Mouse (Mus musculus) neural tube, embryonic 12.5 days (tissue): ENCODE results near the gene Zfp692. TPM values are rescaled to one million over a fixed set of nuclear protein-coding genes. Genes with fewer than 3 reads are reported as not detected.
"Not testable (repeated sequence)": the region's sequence is repeated elsewhere in the genome, so short reads cannot be mapped to it uniquely, and the experiment has no call there.

Source experiments
- ATAC-seq: fragments of 200-750 bp; cut with Nextera tagmentation; 2 replicates; pipeline ENCODE4 v1.8.0; 2017; ENCODE audit warnings: low read depth, mild to moderate bottlenecking, moderate TSS enrichment, moderate library complexity; ENCODE audit not compliant: low FRiP score
- H3K27ac ChIP-seq: fragments of 300-500 bp; sonication (generic); 2 replicates; pipeline ENCODE4 v1.5.1; 2016
- H3K27me3 ChIP-seq: fragments of 300-500 bp; sonication (generic); replicated peaks from 2 replicates; pipeline ENCODE4 v1.6.1; 2016; ENCODE audit warnings: mild to moderate bottlenecking
- H3K36me3 ChIP-seq: fragments of 300-500 bp; sonication (generic); 2 replicates; pipeline ENCODE4 v1.6.1; 2016; ENCODE audit warnings: mild to moderate bottlenecking
- H3K4me1 ChIP-seq: fragments of 300-500 bp; sonication (generic); 2 replicates; pipeline ENCODE4 v1.6.1; 2016
- H3K4me2 ChIP-seq: fragments of 300-500 bp; sonication (generic); replicated peaks from 2 replicates; pipeline ENCODE4 v1.6.1; 2016; ENCODE audit warnings: mild to moderate bottlenecking
- H3K4me3 ChIP-seq: fragments of 300-500 bp; sonication (generic); 2 replicates; pipeline ENCODE4 v1.5.1; 2016
- H3K9ac ChIP-seq: fragments of 300-500 bp; sonication (generic); 2 replicates; pipeline ENCODE4 v1.6.1; 2016; ENCODE audit warnings: mild to moderate bottlenecking
- H3K9me3 ChIP-seq: fragments of 300-500 bp; sonication (generic); 2 replicates; pipeline ENCODE4 v1.6.1; 2016; ENCODE audit warnings: mild to moderate bottlenecking
- WGBS: fragments of 180-500 bp; shearing (Covaris S2); methylation state at CpG from one replicate; pipeline ENCODE4 v1.1.7; 2016; 5-methylcytosine and 5-hydroxymethylcytosine counted together
- polyA plus RNA-seq: library from polyadenylated mRNA; unstranded; fragments of >200 nt; fragmentation: Nextera tagmentation; extraction: Ambion mirVana; gene quantifications from 2 replicates; pipeline ENCODE4 v1.2.1, GENCODE M21; 2016

The Zfp692 gene
- polyA plus RNA-seq, 1 experiment from 2014 or later, result 30.8 TPM

DNA sequence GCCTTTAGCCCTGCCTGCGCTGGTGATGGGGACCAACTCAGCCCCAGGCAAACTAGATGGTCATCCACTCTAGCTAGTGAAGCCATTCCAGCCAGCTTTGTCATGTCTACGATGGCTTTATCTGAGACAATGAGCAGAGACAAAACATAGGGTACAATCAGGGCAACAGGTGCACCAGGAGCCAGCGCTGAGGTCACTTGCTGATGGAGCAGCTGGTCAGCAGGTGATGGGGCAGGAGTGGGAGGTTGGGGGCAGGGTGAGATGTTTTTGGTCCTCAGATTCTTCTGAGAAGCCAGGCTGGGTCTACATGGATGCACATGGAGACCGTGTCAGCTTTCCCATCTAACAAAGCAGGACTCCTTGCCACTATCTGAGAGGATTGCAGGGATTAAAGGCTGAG, 16.1 kb upstream of the Zfp692 start:
- Histone ChIP-seq H3K9ac (no peak overlapping the region), H3K27me3 (no peaks in the 10 kb centered on the region), H3K9me3 (no peaks in the 10 kb centered on the region), H3K4me3 (no peak overlapping the region), H3K36me3 (no peaks in the 10 kb centered on the region), H3K4me2 (no peak overlapping the region), H3K4me1 (no peaks in the 10 kb centered on the region), H3K27ac (no peak overlapping the region)
- ATAC-seq, result no peak
- WGBS, result 86% methylated on average over 4 of the region's 4 CpGs

- Histone ChIP-seq H3K4me3 (no peak overlapping the region), H3K27me3 (no peaks in the 10 kb centered on the region), H3K9ac (no peak overlapping the region), H3K27ac (no peak overlapping the region), H3K36me3 (no peaks in the 10 kb centered on the region), H3K4me2 (no peak overlapping the region), H3K9me3 (no peaks in the 10 kb centered on the region), H3K4me1 (no peaks in the 10 kb centered on the region)
- 55% methylated on average over 4 of the region's 4 CpGs for WGBS
- no peak for ATAC-seq
Observed at GRCm38 (mm10) chr11:58292791-58293190, 14.1 kb upstream of the Zfp692 start.

- Histone ChIP-seq H3K36me3 (no peaks in the 10 kb centered on the region), H3K27ac (no peak overlapping the region), H3K4me2 (no peak overlapping the region), H3K4me1 (no peaks in the 10 kb centered on the region; the same call in 1 of the 2 replicates), H3K27me3 (no peaks in the 10 kb centered on the region), H3K9me3 (no peaks in the 10 kb centered on the region), H3K4me3 (no peak overlapping the region), H3K9ac (no peak overlapping the region)
- ATAC-seq, result no peak
- WGBS, result 67% methylated on average over 6 of the region's 6 CpGs
Observed at GRCm38 (mm10) chr11:58297396-58297795, 9.5 kb upstream of the Zfp692 start.

GRCm38 (mm10) chr11:58301057-58301456, 5.8 kb upstream of the Zfp692 start:
- H3K27me3 ChIP-seq, result no peaks in the 10 kb centered on the region
- 0 out of 2 replicates have a peak overlapping the region, but pooled peaks have one; percentile 17 for H3K9ac ChIP-seq
- no peaks in the 10 kb centered on the region for H3K9me3 ChIP-seq
- ATAC-seq, result no peak
- H3K4me3 ChIP-seq, result peak overlapping the region; percentile 2; the same call in 1 of the 2 replicates
- 16% methylated on average over 13 of the region's 13 CpGs for WGBS
- H3K36me3 ChIP-seq, result no peaks in the 10 kb centered on the region
- peak overlapping the region; percentile 52 for H3K4me2 ChIP-seq
- peaks cover 5% of the 10 kb centered on the region for H3K4me1 ChIP-seq
- H3K27ac ChIP-seq, result no peak overlapping the region

DNA sequence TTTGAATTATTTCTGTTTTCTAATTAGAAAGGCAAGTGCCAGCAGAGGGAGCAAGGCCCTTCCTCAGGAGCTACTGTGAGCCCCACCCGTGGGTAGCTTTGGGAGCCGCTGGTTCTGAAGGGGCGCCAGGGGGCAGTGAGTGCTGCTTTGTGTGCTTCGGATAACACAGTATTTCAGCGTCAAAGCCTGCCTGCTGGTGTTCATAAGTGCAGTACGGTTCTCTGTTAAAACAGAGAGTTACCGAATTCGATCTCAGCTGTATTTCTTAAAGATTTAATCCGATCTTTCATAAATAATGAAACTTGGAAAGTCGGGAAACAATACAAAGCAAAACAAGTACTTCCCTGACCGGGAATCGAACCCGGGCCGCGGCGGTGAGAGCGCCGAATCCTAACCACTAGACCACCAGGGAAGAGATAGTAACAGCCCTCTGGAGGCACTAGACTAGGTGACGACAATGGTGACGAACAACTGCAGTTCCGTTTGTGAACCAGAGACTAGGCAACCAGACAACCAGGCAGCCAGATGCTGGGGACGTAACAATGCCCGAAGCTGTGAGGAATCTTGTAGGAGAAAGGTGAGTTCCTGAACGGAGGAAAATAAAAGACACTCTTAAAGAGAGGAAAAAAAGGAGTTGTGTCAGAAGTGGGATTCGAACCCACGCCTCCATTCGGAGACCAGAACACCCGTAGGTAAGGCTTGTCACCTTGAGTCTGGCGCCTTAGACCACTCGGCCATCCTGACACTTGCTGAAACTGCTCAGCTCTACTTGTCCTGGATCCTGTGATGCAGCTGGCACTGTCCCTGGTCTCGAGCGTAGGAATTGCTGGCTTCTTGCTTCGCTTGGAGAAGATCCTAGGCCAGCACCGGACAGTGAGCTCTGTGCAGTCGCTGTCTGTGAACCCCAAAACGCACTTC, 4.8 kb upstream of the Zfp692 start:
- Histone ChIP-seq H3K36me3 (no peaks in the 10 kb centered on the region), H3K27me3 (no peaks in the 10 kb centered on the region), H3K9me3 (no peaks in the 10 kb centered on the region), H3K9ac (peak overlapping the region; percentile 57), H3K27ac (peak overlapping the region; percentile 62; the same call in 1 of the 2 replicates), H3K4me3 (peak overlapping the region; percentile 56), H3K4me2 (peak overlapping the region; percentile 63), H3K4me1 (peaks cover 6% of the 10 kb centered on the region)
- under 1% methylated on average over 36 of the region's 36 CpGs for WGBS
- peak; percentile 93 for ATAC-seq

- Histone ChIP-seq H3K27me3 (no peaks in the 10 kb centered on the region), H3K4me2 (peak overlapping the region; percentile 63), H3K4me1 (peaks cover 14% of the 10 kb centered on the region), H3K36me3 (no peaks in the 10 kb centered on the region), H3K4me3 (peak overlapping the region; percentile 56), H3K9ac (peak overlapping the region; percentile 57), H3K9me3 (no peaks in the 10 kb centered on the region), H3K27ac (peak overlapping the region; percentile 62; the same call in 1 of the 2 replicates)
- under 1% methylated on average over 26 of the region's 26 CpGs for WGBS
- peak; percentile 33 for ATAC-seq
Observed at GRCm38 (mm10) chr11:58302774-58303445, 4.0 kb upstream of the Zfp692 start.

GRCm38 (mm10) chr11:58303594-58303993, 3.3 kb upstream of the Zfp692 start:
- H3K27me3 ChIP-seq, result no peaks in the 10 kb centered on the region
- H3K4me1 ChIP-seq, result peaks cover 17% of the 10 kb centered on the region
- peak overlapping the region; percentile 53 for H3K4me2 ChIP-seq
- H3K9ac ChIP-seq, result no peak overlapping the region
- ATAC-seq, result no peak
- no peaks in the 10 kb centered on the region for H3K9me3 ChIP-seq
- 19% methylated on average over 7 of the region's 7 CpGs for WGBS
- H3K4me3 ChIP-seq, result no peak overlapping the region
- H3K36me3 ChIP-seq, result no peaks in the 10 kb centered on the region
- H3K27ac ChIP-seq, result no peak overlapping the region

GRCm38 (mm10) chr11:58305299-58305698, 1.6 kb upstream of the Zfp692 start:
- not testable (repeated sequence) for ATAC-seq, H3K36me3 ChIP-seq, H3K4me3 ChIP-seq

GRCm38 (mm10) chr11:58307411-58308080, 677 bp downstream of the Zfp692 start:
- Histone ChIP-seq H3K9ac (peak overlapping the region; percentile 65), H3K9me3 (no peaks in the 10 kb centered on the region), H3K4me3 (peak overlapping the region; percentile 50), H3K27ac (peak overlapping the region; percentile 26; the same call in 1 of the 2 replicates), H3K27me3 (no peaks in the 10 kb centered on the region), H3K36me3 (peaks cover 13% of the 10 kb centered on the region; the same call in 1 of the 2 replicates), H3K4me1 (peaks cover 17% of the 10 kb centered on the region), H3K4me2 (peak overlapping the region; percentile 88)
- peak; percentile 58 for ATAC-seq
- under 1% methylated on average over 42 of the region's 42 CpGs for WGBS

More at GRCm38 (mm10) chr11:58305299-58305698, 1.6 kb upstream of the Zfp692 start:
- 93% methylated on average over 8 of the region's 8 CpGs for WGBS
- peaks cover 17% of the 10 kb centered on the region for H3K4me1 ChIP-seq
- H3K4me2 ChIP-seq, H3K27me3 ChIP-seq, H3K9ac ChIP-seq, H3K9me3 ChIP-seq, H3K27ac ChIP-seq: not testable (repeated sequence)

- WGBS, result 96% methylated on average over 9 of the region's 9 CpGs
- ATAC-seq, result no peak
- H3K27me3 ChIP-seq, result no peaks in the 10 kb centered on the region
Observed at GRCm38 (mm10) chr11:58308661-58309060, 1.8 kb downstream of the Zfp692 start.

DNA sequence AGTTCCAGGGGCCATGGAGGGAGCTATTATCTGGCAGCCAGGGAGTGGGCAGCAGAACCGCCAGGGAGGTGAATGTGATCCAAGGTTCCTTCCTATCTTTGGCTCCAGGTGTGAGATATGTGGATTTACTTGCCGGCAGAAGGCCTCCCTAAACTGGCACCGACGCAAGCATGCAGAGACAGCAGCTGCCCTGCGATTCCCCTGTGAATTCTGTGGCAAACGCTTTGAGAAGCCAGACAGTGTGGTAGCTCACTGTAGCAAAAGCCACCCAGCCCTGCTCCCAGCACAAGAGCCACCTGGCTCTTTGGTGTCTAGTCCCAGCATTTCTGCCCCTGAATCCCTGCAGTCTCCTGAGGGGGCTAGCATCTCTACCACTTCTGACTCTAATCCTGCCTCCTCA, 7.2 kb downstream of the Zfp692 start:
- 88% methylated on average over 6 of the region's 6 CpGs for WGBS
- Histone ChIP-seq H3K4me1 (no peaks in the 10 kb centered on the region), H3K4me3 (no peak overlapping the region), H3K4me2 (no peak overlapping the region), H3K27me3 (no peaks in the 10 kb centered on the region), H3K27ac (no peak overlapping the region), H3K9ac (no peak overlapping the region), H3K9me3 (no peaks in the 10 kb centered on the region), H3K36me3 (peaks cover 43% of the 10 kb centered on the region)
- no peak for ATAC-seq

More at GRCm38 (mm10) chr11:58308661-58309060, 1.8 kb downstream of the Zfp692 start:
- H3K27ac ChIP-seq, result no peak overlapping the region
- no peak overlapping the region for H3K4me3 ChIP-seq
- H3K9me3 ChIP-seq, result no peaks in the 10 kb centered on the region
- no peak overlapping the region for H3K9ac ChIP-seq
- H3K4me2 ChIP-seq, result no peak overlapping the region
- peaks cover 13% of the 10 kb centered on the region; the same call in 1 of the 2 replicates for H3K36me3 ChIP-seq
- H3K4me1 ChIP-seq, result peaks cover 14% of the 10 kb centered on the region
